Mouse (Mus musculus) kidney, embryonic 14.5 days (tissue): ENCODE results near the gene Tsga10ip. TPM values are rescaled to one million over a fixed set of nuclear protein-coding genes. Genes with fewer than 3 reads are reported as not detected.

Source experiments
- ATAC-seq: fragments of 200-750 bp; cut with Nextera tagmentation; 2 replicates; pipeline ENCODE4 v1.8.0; 2017; ENCODE audit warnings: moderate number of reproducible peaks, mild to moderate bottlenecking, moderate TSS enrichment, moderate library complexity; ENCODE audit not compliant: low FRiP score, low TSS enrichment
- H3K27ac ChIP-seq: fragments of 300-500 bp; sonication (generic); 2 replicates; pipeline ENCODE4 v1.5.1; 2014; ENCODE audit warnings: low read depth, mild to moderate bottlenecking, low read length, moderate library complexity, mixed read lengths
- H3K27me3 ChIP-seq: fragments of 300-500 bp; sonication (generic); 2 replicates; pipeline ENCODE4 v1.6.1; 2014; ENCODE audit warnings: mild to moderate bottlenecking, low read length; ENCODE audit not compliant: control insufficient read depth, insufficient read depth
- H3K36me3 ChIP-seq: fragments of 300-500 bp; sonication (generic); 2 replicates; pipeline ENCODE4 v1.6.1; 2014; ENCODE audit warnings: low read length, mixed read lengths; ENCODE audit not compliant: control insufficient read depth, insufficient read depth
- H3K4me1 ChIP-seq: fragments of 300-500 bp; sonication (generic); 2 replicates; pipeline ENCODE4 v1.6.1; 2014; ENCODE audit warnings: low read length, mixed read lengths; ENCODE audit not compliant: control insufficient read depth, insufficient read depth
- H3K4me2 ChIP-seq: fragments of 300-500 bp; sonication (generic); replicated peaks from 2 replicates; pipeline ENCODE4 v1.6.1; 2014; ENCODE audit warnings: low read depth, mild to moderate bottlenecking, low read length
- H3K4me3 ChIP-seq: fragments of 300-500 bp; sonication (generic); 2 replicates; pipeline ENCODE4 v1.5.1; 2014; ENCODE audit warnings: mild to moderate bottlenecking, low read length
- H3K9ac ChIP-seq: fragments of 300-500 bp; sonication (generic); 2 replicates; pipeline ENCODE4 v1.6.1; 2014; ENCODE audit warnings: low read depth, mild to moderate bottlenecking, low read length, moderate library complexity
- H3K9me3 ChIP-seq: fragments of 300-500 bp; sonication (generic); 2 replicates; pipeline ENCODE4 v1.6.1; 2016; ENCODE audit warnings: low read length; ENCODE audit not compliant: control insufficient read depth
- WGBS: fragments of 180-500 bp; shearing (Covaris S2); extraction: QIAGEN DNeasy Blood & Tissue Kit; methylation state at CpG from one replicate; pipeline ENCODE4 v1.1.7; 2014; 5-methylcytosine and 5-hydroxymethylcytosine counted together
- polyA plus RNA-seq: library from polyadenylated mRNA; unstranded; fragments of >200 nt; fragmentation: Nextera tagmentation; extraction: Ambion mirVana; gene quantifications from 2 replicates; pipeline ENCODE4 v1.2.1, GENCODE M21; 2014

Gene Tsga10ip
- polyA plus RNA-seq, 1 experiment from 2014 or later, result 0.35 TPM

DNA sequence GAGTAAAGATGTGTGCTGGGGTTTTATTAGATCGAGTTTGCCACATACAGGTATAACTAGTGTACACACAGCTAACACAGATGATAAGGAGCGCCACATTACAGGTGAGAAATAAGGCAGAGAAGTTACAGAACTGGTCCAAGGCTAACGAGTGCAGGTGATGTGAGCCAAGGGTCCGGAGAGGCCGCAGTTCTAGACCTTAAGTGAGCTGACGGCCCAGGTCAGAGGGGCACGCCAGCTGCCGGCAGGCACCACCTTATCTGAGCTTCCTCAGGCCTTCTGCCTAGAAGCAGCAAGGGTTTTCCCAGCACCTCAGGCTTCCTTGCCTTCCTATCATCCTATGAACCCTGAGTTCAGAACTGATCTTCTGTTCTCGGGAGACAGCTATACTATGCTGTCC is 17.3 kb upstream of the Tsga10ip start:
- no peak overlapping the region for H3K4me3 ChIP-seq
- no peak overlapping the region for H3K27ac ChIP-seq
- ATAC-seq, result no peak
- H3K4me2 ChIP-seq, result no peak overlapping the region
- no peaks in the 10 kb centered on the region for H3K27me3 ChIP-seq
- H3K36me3 ChIP-seq, result peaks cover 25% of the 10 kb centered on the region
- no peaks in the 10 kb centered on the region for H3K9me3 ChIP-seq
- H3K9ac ChIP-seq, result no peak overlapping the region
- peaks cover 13% of the 10 kb centered on the region for H3K4me1 ChIP-seq
- WGBS, result 90% methylated on average over 9 of the region's 9 CpGs

DNA sequence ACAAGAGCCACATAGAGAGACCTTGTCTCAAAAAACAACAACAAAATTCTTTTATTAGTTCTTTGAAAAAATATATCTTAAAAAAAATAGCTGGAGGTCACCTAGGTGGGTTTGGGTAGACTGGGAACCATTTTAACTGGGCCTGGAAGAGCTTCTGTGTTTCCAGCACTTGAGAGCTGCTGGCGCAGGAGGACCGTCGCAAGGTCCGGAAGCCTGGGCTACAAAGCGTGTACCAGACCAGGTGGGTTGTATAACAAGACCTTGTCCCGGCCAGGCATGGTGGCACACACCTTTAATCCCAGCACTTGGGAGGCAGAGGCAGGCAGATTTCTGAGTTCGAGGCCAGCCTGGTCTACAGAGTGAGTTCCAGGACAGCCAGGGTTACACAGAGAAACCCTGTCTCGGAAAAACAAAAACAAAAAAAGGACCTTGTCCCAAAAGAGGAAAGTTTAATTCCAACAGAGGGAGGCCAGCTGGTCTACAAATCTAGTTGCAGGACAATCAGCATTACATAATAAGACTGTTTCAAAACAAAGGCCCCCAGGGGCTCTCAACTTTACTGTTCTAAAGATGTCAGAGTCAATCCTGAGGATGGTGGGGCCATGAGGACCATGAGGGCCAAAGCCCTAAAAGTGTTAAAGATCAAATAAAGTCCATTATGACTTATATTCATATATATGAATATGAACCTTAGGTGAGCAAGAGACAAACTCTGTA is 16.6 kb upstream of the Tsga10ip start:
- no peak overlapping the region for H3K4me2 ChIP-seq
- H3K9ac ChIP-seq, result no peak overlapping the region
- H3K27me3 ChIP-seq, result no peaks in the 10 kb centered on the region
- no peaks in the 10 kb centered on the region for H3K9me3 ChIP-seq
- H3K4me3 ChIP-seq, result no peak overlapping the region
- H3K27ac ChIP-seq, result no peak overlapping the region
- 95% methylated on average over 8 of the region's 8 CpGs for WGBS
- H3K36me3 ChIP-seq, result peaks cover 25% of the 10 kb centered on the region
- ATAC-seq, result no peak
- H3K4me1 ChIP-seq, result peaks cover 12% of the 10 kb centered on the region

DNA sequence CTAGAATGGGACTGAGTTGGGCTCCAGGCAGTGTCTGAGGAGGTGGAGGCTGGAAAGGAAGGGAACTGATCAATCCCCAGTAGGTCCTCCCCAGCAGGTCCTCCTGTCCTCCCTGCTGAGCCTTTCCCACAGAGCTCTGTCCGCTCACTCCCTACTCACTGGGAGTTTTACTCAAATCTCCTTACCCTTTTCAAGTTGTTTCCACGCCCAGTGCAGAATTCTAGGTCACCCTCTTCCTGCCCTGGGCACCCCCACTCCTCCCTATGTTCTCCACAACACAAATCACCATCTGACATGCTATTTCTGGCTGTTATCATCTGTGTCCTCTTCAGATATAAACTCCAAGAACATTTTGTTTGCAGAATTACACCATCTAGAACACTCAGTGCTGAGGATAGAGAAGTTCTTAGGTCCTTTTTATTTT is 12.2 kb upstream of the Tsga10ip start:
- Histone ChIP-seq H3K4me2 (no peak overlapping the region), H3K4me1 (no peaks in the 10 kb centered on the region), H3K27me3 (no peaks in the 10 kb centered on the region), H3K36me3 (no peaks in the 10 kb centered on the region), H3K9ac (no peak overlapping the region), H3K27ac (no peak overlapping the region), H3K4me3 (no peak overlapping the region), H3K9me3 (no peaks in the 10 kb centered on the region)
- WGBS, result 50% methylated on average over 2 of the region's 2 CpGs
- no peak for ATAC-seq

DNA sequence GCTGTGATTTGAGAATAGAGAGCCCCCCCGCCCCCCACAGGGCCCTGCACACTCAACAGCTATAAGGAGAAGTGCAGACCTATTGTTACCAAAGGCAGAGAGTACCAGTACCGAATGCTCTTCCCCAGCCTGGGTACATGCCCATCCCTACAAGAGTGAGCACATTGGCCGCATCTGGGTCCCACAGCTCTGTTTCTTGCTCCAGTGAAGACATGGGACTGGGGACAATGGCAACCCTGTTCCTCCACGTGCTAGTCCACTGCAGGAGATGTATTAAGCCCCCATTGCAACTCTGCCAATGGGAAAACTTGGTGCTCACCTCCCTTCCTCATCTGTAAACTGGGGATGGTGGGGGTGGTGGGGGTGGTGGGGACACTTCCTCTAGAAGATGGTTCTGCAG is 11.5 kb upstream of the Tsga10ip start:
- no peaks in the 10 kb centered on the region for H3K27me3 ChIP-seq
- no peak overlapping the region for H3K27ac ChIP-seq
- H3K36me3 ChIP-seq, result 0 out of 2 replicates have a peak, but pooled peaks cover 2% of the 10 kb centered on the region
- no peak overlapping the region for H3K9ac ChIP-seq
- ATAC-seq, result no peak
- H3K4me3 ChIP-seq, result no peak overlapping the region
- no peaks in the 10 kb centered on the region for H3K4me1 ChIP-seq
- H3K9me3 ChIP-seq, result no peaks in the 10 kb centered on the region
- no peak overlapping the region for H3K4me2 ChIP-seq
- 81% methylated on average over 4 of the region's 4 CpGs for WGBS

DNA sequence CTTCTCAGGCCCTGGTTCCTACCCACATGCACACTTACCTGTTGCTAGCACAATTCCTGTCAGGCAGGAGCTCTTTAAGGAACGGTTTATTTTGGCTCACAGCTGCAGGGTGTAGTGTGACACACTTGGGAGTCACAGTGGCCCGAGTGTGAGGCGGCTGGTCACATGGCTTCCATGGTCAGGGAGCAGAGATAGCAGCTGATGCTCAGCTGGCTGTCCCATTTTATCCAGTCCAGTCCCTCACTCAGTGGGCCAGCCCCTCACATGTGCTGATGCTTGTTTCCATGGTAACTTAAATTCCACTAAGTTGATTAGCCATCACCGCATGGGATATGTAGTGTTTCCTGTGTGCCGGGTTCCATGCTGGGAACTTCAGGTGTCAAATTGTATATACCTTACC is 9.6 kb upstream of the Tsga10ip start:
- H3K27ac ChIP-seq, result no peak overlapping the region
- 0 out of 2 replicates have a peak, but pooled peaks cover 4% of the 10 kb centered on the region for H3K36me3 ChIP-seq
- H3K4me1 ChIP-seq, result 0 out of 2 replicates have a peak, but pooled peaks cover 3% of the 10 kb centered on the region
- 65% methylated on average over 5 of the region's 5 CpGs for WGBS
- H3K9me3 ChIP-seq, result no peaks in the 10 kb centered on the region
- no peak overlapping the region for H3K4me3 ChIP-seq
- no peaks in the 10 kb centered on the region for H3K27me3 ChIP-seq
- no peak for ATAC-seq
- no peak overlapping the region for H3K4me2 ChIP-seq
- H3K9ac ChIP-seq, result no peak overlapping the region

DNA sequence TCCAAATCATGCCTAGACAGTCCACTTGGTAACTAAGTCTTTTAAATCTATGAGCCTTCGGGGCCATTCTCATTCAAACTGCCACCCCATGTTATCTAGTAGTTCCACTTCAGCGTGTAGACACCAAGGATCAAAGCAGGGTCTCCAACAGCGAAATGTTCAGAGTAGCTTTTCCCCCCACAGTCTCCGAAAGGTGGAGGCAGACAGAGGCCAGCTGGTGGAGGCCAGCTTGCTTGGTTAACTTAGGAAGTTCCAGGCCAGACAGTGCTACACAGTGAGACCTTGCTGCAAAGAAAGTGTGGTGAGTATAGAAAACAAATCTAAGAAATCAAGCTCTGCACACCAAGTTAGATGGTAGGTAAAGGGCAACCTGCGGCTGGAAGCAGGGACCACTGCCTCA is 8.3 kb upstream of the Tsga10ip start:
- Histone ChIP-seq H3K27ac (no peak overlapping the region), H3K4me3 (no peak overlapping the region), H3K4me1 (0 out of 2 replicates have a peak, but pooled peaks cover 3% of the 10 kb centered on the region), H3K9me3 (no peaks in the 10 kb centered on the region), H3K4me2 (no peak overlapping the region), H3K27me3 (no peaks in the 10 kb centered on the region), H3K36me3 (0 out of 2 replicates have a peak, but pooled peaks cover 4% of the 10 kb centered on the region), H3K9ac (no peak overlapping the region)
- WGBS, result 85% methylated on average over 5 of the region's 5 CpGs
- no peak for ATAC-seq

DNA sequence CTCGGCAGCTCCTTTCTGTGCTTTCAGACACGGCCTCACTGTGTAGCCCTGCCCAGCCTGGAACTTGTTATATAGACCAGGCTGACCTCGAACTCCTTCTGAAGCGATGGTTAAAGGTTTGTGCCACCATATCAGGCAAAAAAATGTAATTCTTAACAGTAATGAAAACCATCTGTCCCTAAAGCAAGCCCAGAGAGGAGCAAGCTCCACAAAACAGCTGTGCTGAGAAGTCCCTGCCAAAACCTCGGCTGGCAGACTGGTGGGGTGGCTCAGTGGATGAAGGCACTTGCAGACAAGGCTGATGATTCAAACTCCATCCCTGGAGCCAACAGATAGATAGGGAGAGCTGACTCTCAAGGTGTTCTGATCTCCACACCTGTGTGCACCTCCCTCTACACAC is 6.7 kb upstream of the Tsga10ip start:
- no peak overlapping the region for H3K4me2 ChIP-seq
- 0 out of 2 replicates have a peak, but pooled peaks cover 3% of the 10 kb centered on the region for H3K4me1 ChIP-seq
- H3K9ac ChIP-seq, result no peak overlapping the region
- no peak for ATAC-seq
- H3K27ac ChIP-seq, result no peak overlapping the region
- 0 out of 2 replicates have a peak, but pooled peaks cover 4% of the 10 kb centered on the region for H3K36me3 ChIP-seq
- H3K4me3 ChIP-seq, result no peak overlapping the region
- no peaks in the 10 kb centered on the region for H3K9me3 ChIP-seq
- whole genome bisulfite sequencing, result 74% methylated on average over 5 of the region's 5 CpGs
- no peaks in the 10 kb centered on the region for H3K27me3 ChIP-seq

DNA sequence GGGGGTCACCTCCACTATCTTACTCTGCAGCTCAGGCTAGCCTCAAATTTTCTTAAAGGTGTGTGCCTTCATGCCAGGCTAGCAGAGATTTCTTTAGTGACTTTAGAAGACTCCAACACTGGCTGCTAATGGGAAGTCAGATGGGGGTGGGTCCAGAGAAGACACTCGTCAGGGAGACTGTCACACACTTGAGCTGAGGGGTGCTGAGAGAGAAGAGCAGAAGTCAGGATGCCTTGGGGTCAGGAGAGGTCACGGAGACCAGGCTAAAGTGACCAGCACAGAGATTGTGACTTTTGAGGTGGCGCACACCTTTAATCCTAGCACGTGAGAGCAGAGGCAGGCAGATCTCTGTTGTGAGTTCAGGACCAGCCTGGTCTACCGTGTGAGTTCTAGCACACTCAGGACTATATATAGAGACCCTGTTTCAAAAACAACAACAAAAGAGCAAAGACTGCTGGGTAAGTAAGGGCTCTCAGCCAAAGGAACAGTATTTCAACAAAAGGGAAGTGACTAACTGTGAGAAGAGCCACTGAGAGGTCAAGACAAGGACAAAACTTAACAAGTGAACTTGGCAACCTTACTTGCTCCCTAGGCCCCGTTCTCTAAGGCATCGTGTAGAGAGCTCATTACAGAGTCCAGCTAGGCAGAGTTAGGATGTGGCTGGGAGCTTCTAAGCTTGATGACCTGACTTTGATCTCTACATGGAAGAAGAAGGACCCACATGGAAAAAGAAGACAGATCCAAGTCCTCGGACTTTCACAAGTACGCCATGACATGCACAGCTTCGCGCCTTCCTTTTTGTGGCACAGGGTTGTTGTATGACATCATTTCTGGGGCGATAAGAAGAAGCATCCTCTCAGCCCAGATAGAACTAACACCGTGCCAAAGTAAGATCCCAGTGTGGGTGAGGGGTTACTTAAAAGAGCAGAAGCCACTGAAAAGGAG is 6.0 kb upstream of the Tsga10ip start:
- 0 out of 2 replicates have a peak, but pooled peaks cover 3% of the 10 kb centered on the region for H3K4me1 ChIP-seq
- 89% methylated on average over 13 of the region's 13 CpGs for WGBS
- ATAC-seq, result no peak
- no peaks in the 10 kb centered on the region for H3K27me3 ChIP-seq
- H3K4me2 ChIP-seq, result no peak overlapping the region
- H3K36me3 ChIP-seq, result 0 out of 2 replicates have a peak, but pooled peaks cover 4% of the 10 kb centered on the region
- no peaks in the 10 kb centered on the region for H3K9me3 ChIP-seq
- H3K4me3 ChIP-seq, result no peak overlapping the region
- no peak overlapping the region for H3K9ac ChIP-seq
- no peak overlapping the region for H3K27ac ChIP-seq
